ENCODE assay signal across 8 mouse cellular contexts in the genomic region with DNA sequence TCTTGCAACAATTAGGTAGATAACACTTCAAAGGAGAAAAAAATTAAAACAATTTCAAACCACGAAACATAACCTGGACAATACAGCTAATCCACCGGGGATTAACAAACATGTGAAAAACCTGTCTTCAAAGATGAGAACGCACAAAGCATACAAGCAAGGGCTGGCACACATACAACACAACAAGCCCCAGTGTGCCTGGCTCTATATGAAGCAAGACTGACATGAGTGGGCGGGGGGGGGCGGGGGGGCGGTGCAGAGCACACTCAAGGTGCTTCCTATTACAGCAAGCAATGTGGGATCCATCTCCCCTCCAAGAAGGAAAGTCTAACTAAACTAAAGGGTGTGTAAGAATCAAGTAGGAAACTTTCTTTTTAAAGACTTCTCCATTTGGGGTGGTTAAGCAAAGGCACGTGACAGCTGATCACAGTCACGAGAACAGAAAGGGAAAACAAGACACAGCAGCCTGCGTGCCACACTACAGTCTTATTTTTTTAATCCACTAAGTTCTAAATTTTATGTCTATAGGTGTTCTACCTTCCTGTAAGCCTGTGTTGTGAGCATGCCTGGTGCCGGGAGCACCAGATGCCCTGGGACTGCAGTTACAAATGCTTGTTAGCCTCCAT. TPM values are rescaled to one million over a fixed set of nuclear protein-coding genes. Genes with fewer than 3 reads are reported as not detected.
DNase-seq lines count a peak whose midpoint lies in the region; ATAC-seq lines count a peak whose summit lies in the region.

No protein-coding gene starts in this region.

- H3K36me3 ChIP-seq in heart, embryonic 10.5 days: peaks cover 14% of the 10 kb centered on the region
- peaks cover 25% of the 10 kb centered on the region for H3K36me3 ChIP-seq in forebrain, embryonic 13.5 days (ENCODE audit: poor library complexity, severe bottlenecking)

- no peak overlapping the region for H3K9ac ChIP-seq in forebrain, embryonic 13.5 days

- peak; percentile 93 for ATAC-seq in activated CD4-positive, CD25-positive, alpha-beta regulatory T cell, adult 4 months
- peak; percentile 82 for ATAC-seq in megakaryocyte, adult 5-6 weeks (ENCODE audit: poor library complexity, severe bottlenecking)
- no peak for ATAC-seq in forebrain, embryonic 13.5 days

- H3K4me2 ChIP-seq in forebrain, embryonic 13.5 days: no peak overlapping the region

- peaks cover 41% of the 10 kb centered on the region for H3K4me1 ChIP-seq in heart, embryonic 10.5 days
- peaks cover 15% of the 10 kb centered on the region; the same call in 1 of the 2 replicates for H3K4me1 ChIP-seq in forebrain, embryonic 13.5 days

- peak overlapping the region; percentile 59; the same call in 1 of the 2 replicates for H3K27ac ChIP-seq in heart, embryonic 10.5 days
- H3K27ac ChIP-seq in forebrain, embryonic 13.5 days: no peak overlapping the region

- no peaks in the 10 kb centered on the region for H3K27me3 ChIP-seq in heart, embryonic 10.5 days (ENCODE audit: insufficient read depth, poor library complexity, severe bottlenecking)
- no peaks in the 10 kb centered on the region for H3K27me3 ChIP-seq in forebrain, embryonic 13.5 days

- WGBS in heart, embryonic 10.5 days: 66% methylated on average over 10 of the region's 10 CpGs
- 80% methylated on average over 10 of the region's 10 CpGs for WGBS in forebrain, embryonic 13.5 days

- H3K9me3 ChIP-seq in heart, embryonic 10.5 days: no peaks in the 10 kb centered on the region
- H3K9me3 ChIP-seq in forebrain, embryonic 13.5 days (replicated peaks): no peaks in the 10 kb centered on the region

- DNase-seq in heart, embryonic 10.5 days (ENCODE audit: low spot score): no peak
- DNase-seq in heart, adult 8-10 months (ENCODE audit: low spot score): no peak
- DNase-seq in kidney, adult 9 months: peak; percentile 44
- no peak for DNase-seq in adrenal gland, postnatal 14 days
- no peak for DNase-seq in retina, postnatal 1 day

- peak overlapping the region; percentile 25 for H3K4me3 ChIP-seq in heart, embryonic 10.5 days
- no peak overlapping the region for H3K4me3 ChIP-seq in forebrain, embryonic 13.5 days

RNA-seq across cellular contexts. Expression of a gene that starts 42.3 kb away (rescaled TPM):
- 8.7 and 10.3 TPM in 2 replicates for polyA plus RNA-seq in heart, embryonic 10.5 days (2016; fragmentation: Nextera tagmentation; extraction: Ambion mirVana)
- total RNA-seq in heart, adult 8-10 months (2022): 10 to 100 TPM; 14.5 to 19.5 (median 16.1) TPM
- polyA plus RNA-seq in activated CD4-positive, CD25-positive, alpha-beta regulatory T cell, adult 4 months (2017; shearing (Covaris generic)): 10 to 100 TPM in 1 of 2 experiments, 1 to 10 TPM in 1; 9.8 to 11.1 TPM
- total RNA-seq in megakaryocyte, adult 5-6 weeks (2015): 9.5 and 11.4 TPM in 2 replicates
- 10.7 and 14.6 TPM in 2 replicates for total RNA-seq in megakaryocyte, adult 5-6 weeks (2017)
- total RNA-seq in adrenal gland, postnatal 14 days (2021): 82.8 and 109 TPM in 2 replicates
- 16.6 and 19.1 TPM in 2 replicates for polyA plus RNA-seq in forebrain, embryonic 13.5 days (2015; fragmentation: Nextera tagmentation; extraction: Ambion mirVana)
